Mouse (Mus musculus) kidney, adult 2 months (tissue): Measurements from ENCODE around the gene Igsf21. TPM values are rescaled to one million over a fixed set of nuclear protein-coding genes. Genes with fewer than 3 reads are reported as not detected.
A peak's percentile ranks its signal among the peaks of the same experiment; 100 is the strongest.

Experiments used
- DNase-seq: peaks from one replicate; pipeline ENCODE4 v3.0.0; 2021
- H3K27ac ChIP-seq: fragments of 200-500 bp; 2 replicates; pipeline ENCODE4 v1.5.1; 2012; ENCODE audit warnings: low read depth, low read length, control low read depth, inconsistent platforms; ENCODE audit not compliant: insufficient read depth
- H3K27me3 ChIP-seq: fragments of 200-500 bp; replicated peaks from 2 replicates; pipeline ENCODE4 v1.6.1; 2012; ENCODE audit warnings: mild to moderate bottlenecking, moderate library complexity, low read length, inconsistent platforms; ENCODE audit not compliant: control insufficient read depth, insufficient read depth
- H3K36me3 ChIP-seq: fragments of 200-500 bp; 2 replicates; pipeline ENCODE4 v1.6.1; 2012; ENCODE audit warnings: mild to moderate bottlenecking, moderate library complexity, low read length, inconsistent platforms; ENCODE audit not compliant: control insufficient read depth, insufficient read depth
- H3K4me1 ChIP-seq: fragments of 200-500 bp; 2 replicates; pipeline ENCODE4 v1.6.1; 2011; ENCODE audit warnings: low read length; ENCODE audit not compliant: control insufficient read depth, insufficient read depth
- H3K4me3 ChIP-seq: fragments of 200-500 bp; 2 replicates; pipeline ENCODE4 v1.5.1; 2011; ENCODE audit warnings: mild to moderate bottlenecking, low read depth, low read length, control low read depth; ENCODE audit not compliant: insufficient read depth
- CTCF ChIP-seq: fragments of 200-500 bp; conservative IDR thresholded peaks from 2 replicates; pipeline ENCODE4 v1.5.1; 2011; ENCODE audit warnings: low read depth, mild to moderate bottlenecking, control low read depth, low read length, moderate library complexity, mixed read lengths; ENCODE audit not compliant: insufficient read depth, insufficient read length
- POLR2A ChIP-seq: fragments of 200-500 bp; IDR thresholded peaks from one replicate; pipeline ENCODE4 v1.6.1; 2011; ENCODE audit warnings: low read depth, low read length, control low read depth
- WGBS: fragments of 180-500 bp; shearing (Covaris S2); methylation state at CpG from one replicate; pipeline ENCODE4 v1.1.7; 2018; 5-methylcytosine and 5-hydroxymethylcytosine counted together
- polyA plus RNA-seq: library from polyadenylated mRNA; depleted of rRNA; stranded (reverse); fragments of >200 nt; gene quantifications from 2 replicates; pipeline ENCODE4 v1.2.3, GENCODE M21; 2012

Gene Igsf21
- polyA plus RNA-seq, 1 experiment, result 0.39 TPM

GRCm38 (mm10) chr4:140153101-140153500 lies 93.5 kb downstream of the Igsf21 start:
- no peak for TF ChIP-seq POLR2A
- peak; percentile 86 for TF ChIP-seq CTCF
- no peaks in the 10 kb centered on the region for H3K36me3 ChIP-seq
- H3K27me3 ChIP-seq, result no peaks in the 10 kb centered on the region
- no peaks in the 10 kb centered on the region for H3K4me1 ChIP-seq
- H3K27ac ChIP-seq, result no peak overlapping the region
- 26% methylated on average over 7 of the region's 7 CpGs for WGBS
- no peak overlapping the region for H3K4me3 ChIP-seq
- DNase-seq, result peak; percentile 31

GRCm38 (mm10) chr4:140149706-140150105 lies 96.9 kb downstream of the Igsf21 start:
- Histone ChIP-seq H3K27me3 (no peaks in the 10 kb centered on the region), H3K36me3 (no peaks in the 10 kb centered on the region), H3K27ac (no peak overlapping the region), H3K4me1 (no peaks in the 10 kb centered on the region), H3K4me3 (no peak overlapping the region)
- no peak for TF ChIP-seq CTCF
- no peak for DNase-seq
- WGBS, result 78% methylated on average over 8 of the region's 8 CpGs

- Histone ChIP-seq H3K27me3 (no peaks in the 10 kb centered on the region), H3K27ac (no peak overlapping the region), H3K4me3 (no peak overlapping the region), H3K4me1 (no peaks in the 10 kb centered on the region), H3K36me3 (no peaks in the 10 kb centered on the region)
- WGBS, result 69% methylated on average over 20 of the region's 20 CpGs
- TF ChIP-seq CTCF (no peak), POLR2A (no peak)
- peak; percentile 26 for DNase-seq
Observed at GRCm38 (mm10) chr4:140147857-140148695, 98.5 kb downstream of the Igsf21 start.

- no peak for TF ChIP-seq POLR2A
- no peak for TF ChIP-seq CTCF
- Histone ChIP-seq H3K4me3 (no peak overlapping the region), H3K27ac (no peak overlapping the region), H3K36me3 (no peaks in the 10 kb centered on the region), H3K4me1 (no peaks in the 10 kb centered on the region), H3K27me3 (no peaks in the 10 kb centered on the region)
- DNase-seq, result no peak
- 64% methylated on average over 15 of the region's 15 CpGs for WGBS
Observed at GRCm38 (mm10) chr4:140147079-140147840, 99.3 kb downstream of the Igsf21 start.

- no peak for DNase-seq
- H3K4me1 ChIP-seq, result no peaks in the 10 kb centered on the region
- WGBS, result 88% methylated on average over 10 of the region's 10 CpGs
Observed at GRCm38 (mm10) chr4:140143884-140144525, 102.6 kb downstream of the Igsf21 start.

GRCm38 (mm10) chr4:140143178-140143577 lies 103.4 kb downstream of the Igsf21 start:
- Histone ChIP-seq H3K4me1 (no peaks in the 10 kb centered on the region), H3K27ac (no peak overlapping the region), H3K36me3 (no peaks in the 10 kb centered on the region), H3K27me3 (no peaks in the 10 kb centered on the region), H3K4me3 (no peak overlapping the region)
- WGBS, result 95% methylated on average over 6 of the region's 6 CpGs
- no peak for DNase-seq
- TF ChIP-seq CTCF (no peak), POLR2A (no peak)

More at GRCm38 (mm10) chr4:140143884-140144525, 102.6 kb downstream of the Igsf21 start:
- no peaks in the 10 kb centered on the region for H3K27me3 ChIP-seq
- no peaks in the 10 kb centered on the region for H3K36me3 ChIP-seq
- TF ChIP-seq POLR2A (no peak), CTCF (0 out of 2 replicates have a peak, but pooled peaks have one; percentile 12)
- H3K27ac ChIP-seq, result no peak overlapping the region
- H3K4me3 ChIP-seq, result no peak overlapping the region
